Mouse (Mus musculus) megakaryocyte, embryonic 14.5 days (primary cell): ENCODE results near the gene Kcnc3.

ENCODE experiments used
- FLI1 ChIP-seq: IDR thresholded peaks from 2 replicates; pipeline ENCODE4 v1.6.1; 2012; ENCODE audit warnings: low read length, inconsistent platforms, mixed read lengths
- GATA1 ChIP-seq: IDR thresholded peaks from 3 replicates; pipeline ENCODE4 v1.6.1; 2012; ENCODE audit warnings: mixed read lengths, low read length, inconsistent platforms, borderline replicate concordance

DNA sequence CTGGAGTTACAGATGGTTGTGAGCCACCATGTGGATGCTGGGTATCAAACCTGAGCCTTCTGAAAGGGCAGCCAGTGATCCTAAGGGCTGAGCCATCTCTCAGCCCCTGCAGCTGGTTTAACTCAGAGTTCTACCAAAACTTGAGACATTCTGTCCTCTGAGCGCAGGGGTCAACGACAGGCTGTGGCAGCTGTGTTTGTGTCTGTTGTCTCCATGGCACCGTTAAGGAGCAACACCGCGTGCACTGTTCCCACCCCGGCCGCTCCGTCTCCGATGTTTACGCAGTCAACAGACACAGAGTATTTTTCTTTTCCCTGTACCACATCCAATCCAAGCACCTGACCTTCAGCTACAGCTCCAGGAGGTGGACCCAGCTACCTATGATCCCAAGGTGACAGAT lies 57.3 kb downstream of the Kcnc3 start:
- no peak for TF ChIP-seq GATA1
- TF ChIP-seq FLI1, result no peak
